Mouse (Mus musculus): ENCODE measurements at regions not wholly inside any gene's neighbourhood (a gene's known extent, or its start where the extent isn't known, plus 50 kb on each side); places are given as distances from the start of the nearest gene placed in this dataset.
A peak's percentile ranks its signal among the peaks of the same experiment; 100 is the strongest.
"Not testable (repeated sequence)": the region's sequence is repeated elsewhere in the genome, so short reads cannot be mapped to it uniquely, and the experiment has no call there.

GRCm38 (mm10) chr9:97297538-97297937 lies 72.2 kb downstream of the Trim42 start:
- peak; percentile 61 to 63 for DNase-seq

GRCm38 (mm10) chr9:97295770-97296169 lies 74.0 kb downstream of the Trim42 start:
- DNase-seq = peak; percentile 71 to 76

- DNase-seq = no peak
Measured at GRCm38 (mm10) chr9:97291870-97292269, 77.9 kb downstream of the Trim42 start.

GRCm38 (mm10) chr9:97284282-97284802 lies 85.4 kb downstream of the Trim42 start:
- no peak for DNase-seq

- no peak for DNase-seq
Measured at GRCm38 (mm10) chr9:97282090-97282489, 87.7 kb downstream of the Trim42 start.

GRCm38 (mm10) chr9:97275449-97275848 lies 94.3 kb downstream of the Trim42 start:
- not testable (repeated sequence) for DNase-seq

- DNase-seq = no peak
Measured at GRCm38 (mm10) chr9:97273891-97274290, 95.9 kb downstream of the Trim42 start.

- DNase-seq = no peak
Measured at GRCm38 (mm10) chr9:97272061-97272460, 97.7 kb downstream of the Trim42 start.

- DNase-seq = no peak
Measured at GRCm38 (mm10) chr9:97247621-97248020, 122.1 kb downstream of the Trim42 start.

GRCm38 (mm10) chr9:97226074-97226473 lies 115.1 kb upstream of the Slc25a36 start:
- no peak for DNase-seq

- DNase-seq = no peak
Measured at GRCm38 (mm10) chr9:97224549-97224948, 113.6 kb upstream of the Slc25a36 start.

GRCm38 (mm10) chr9:97214806-97215205 lies 103.8 kb upstream of the Slc25a36 start:
- DNase-seq = peak; percentile 10

GRCm38 (mm10) chr9:97190321-97190860 lies 79.4 kb upstream of the Slc25a36 start:
- DNase-seq = no peak

GRCm38 (mm10) chr9:97189646-97190045 lies 78.7 kb upstream of the Slc25a36 start:
- no peak for DNase-seq

GRCm38 (mm10) chr9:97188616-97189330 lies 77.8 kb upstream of the Slc25a36 start:
- no peak for DNase-seq

- no peak for DNase-seq
Measured at GRCm38 (mm10) chr9:97173230-97173951, 62.4 kb upstream of the Slc25a36 start.

GRCm38 (mm10) chr9:97172075-97172474 lies 61.1 kb upstream of the Slc25a36 start:
- peak; percentile 43 to 49 for DNase-seq

- DNase-seq = no peak
Measured at GRCm38 (mm10) chr9:97171484-97171883, 60.5 kb upstream of the Slc25a36 start.

GRCm38 (mm10) chr9:97170836-97171235 lies 59.9 kb upstream of the Slc25a36 start:
- DNase-seq = no peak

- peak in 1 of 2 experiments; percentile 4 for DNase-seq
Measured at GRCm38 (mm10) chr9:97162465-97162864, 51.5 kb upstream of the Slc25a36 start.
